Mouse (Mus musculus): Measurements from ENCODE around the gene Rd3.

The Rd3 gene

DNA sequence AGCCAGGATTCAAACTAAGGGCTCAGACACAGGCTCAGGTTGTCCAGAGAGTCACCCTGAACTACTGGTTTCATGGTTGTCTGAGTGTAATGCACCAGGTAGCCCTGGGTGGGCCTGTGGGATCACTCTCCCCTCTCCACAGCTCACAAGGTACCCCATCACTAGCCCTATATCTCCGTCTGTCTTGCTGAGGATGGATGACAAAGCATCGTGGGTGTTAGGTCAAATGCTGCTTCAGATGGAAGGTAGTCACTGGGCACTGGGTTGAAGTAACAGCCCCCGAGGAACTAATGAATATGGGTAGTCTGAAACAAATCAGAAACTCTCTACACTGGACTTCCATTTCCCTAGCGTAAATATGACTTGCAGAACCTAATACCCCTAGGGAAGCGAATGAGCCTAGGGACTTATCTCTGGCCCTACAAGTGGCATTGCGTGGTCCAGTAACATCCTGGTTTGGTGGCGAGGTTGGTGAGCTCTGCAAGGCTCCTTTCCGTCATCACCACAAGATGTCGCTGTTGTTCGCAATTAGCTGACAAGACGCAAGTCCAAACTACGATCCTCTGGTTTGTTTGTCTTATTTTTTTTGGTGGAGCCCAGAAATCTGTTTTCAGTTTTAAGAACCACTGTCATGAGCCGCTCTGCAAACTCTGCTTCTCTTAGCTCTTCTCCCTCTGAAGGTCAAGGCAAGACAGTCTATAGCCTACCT is 12.2 kb upstream of the Rd3 start:
- DNase-seq = peak; percentile 76

DNA sequence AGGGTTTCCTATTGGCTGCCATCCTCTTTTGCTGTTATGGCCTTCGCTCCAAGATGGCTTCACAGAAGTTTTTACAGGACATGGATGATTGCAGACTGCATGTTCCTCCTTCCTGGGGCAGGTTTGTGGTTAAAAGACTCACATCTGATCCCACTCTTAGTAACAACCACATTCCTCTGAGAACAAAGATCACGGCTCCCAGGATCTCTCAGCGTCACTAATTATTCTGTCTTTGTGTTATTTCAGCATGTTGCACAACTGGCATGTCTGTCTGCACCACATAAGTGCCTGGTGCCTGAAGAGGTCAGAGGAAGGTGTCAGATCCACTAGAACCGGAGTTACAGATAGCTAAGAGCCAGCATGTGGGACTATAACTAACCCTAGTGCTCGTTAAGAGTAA is 7.2 kb upstream of the Rd3 start:
- no peak for DNase-seq

- no peak for DNase-seq
Measured at GRCm38 (mm10) chr1:191974509-191975405, 2.4 kb upstream of the Rd3 start.

- DNase-seq = peak; percentile 46
Measured at GRCm38 (mm10) chr1:191981426-191982102, 4.4 kb downstream of the Rd3 start.

- no peak for DNase-seq
Measured at GRCm38 (mm10) chr1:191986674-191987480, 9.7 kb downstream of the Rd3 start.

GRCm38 (mm10) chr1:191987481-191987769 is 10.3 kb downstream of the Rd3 start:
- no peak for DNase-seq

DNA sequence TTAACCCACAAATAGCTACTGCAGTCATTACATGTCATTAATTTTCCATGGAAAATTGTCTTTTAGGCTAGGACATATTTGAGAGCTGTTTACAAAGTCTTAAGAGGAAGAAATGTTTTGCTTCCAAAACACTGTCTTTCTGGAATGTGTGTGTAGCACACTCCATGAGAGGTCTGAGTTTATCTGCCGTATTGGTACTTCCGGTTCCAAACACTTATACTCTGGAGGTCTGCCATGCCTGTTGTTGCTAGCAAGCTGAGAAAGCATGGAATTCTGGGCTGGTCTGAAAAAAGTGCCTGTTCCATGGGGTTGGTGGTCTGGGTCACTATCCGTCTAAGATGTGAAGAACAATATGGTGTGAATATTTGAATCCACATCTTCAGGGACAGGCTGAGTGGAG is 11.5 kb downstream of the Rd3 start:
- DNase-seq = no peak

GRCm38 (mm10) chr1:191989060-191989459 is 11.9 kb downstream of the Rd3 start:
- no peak for DNase-seq

- DNase-seq = peak; percentile 96
Measured at GRCm38 (mm10) chr1:191989994-191990393, 12.8 kb downstream of the Rd3 start.

- no peak for DNase-seq
Measured at GRCm38 (mm10) chr1:191992040-191992780, 15.0 kb downstream of the Rd3 start.

GRCm38 (mm10) chr1:191994476-191994875 is 17.3 kb downstream of the Rd3 start:
- DNase-seq = no peak

DNA sequence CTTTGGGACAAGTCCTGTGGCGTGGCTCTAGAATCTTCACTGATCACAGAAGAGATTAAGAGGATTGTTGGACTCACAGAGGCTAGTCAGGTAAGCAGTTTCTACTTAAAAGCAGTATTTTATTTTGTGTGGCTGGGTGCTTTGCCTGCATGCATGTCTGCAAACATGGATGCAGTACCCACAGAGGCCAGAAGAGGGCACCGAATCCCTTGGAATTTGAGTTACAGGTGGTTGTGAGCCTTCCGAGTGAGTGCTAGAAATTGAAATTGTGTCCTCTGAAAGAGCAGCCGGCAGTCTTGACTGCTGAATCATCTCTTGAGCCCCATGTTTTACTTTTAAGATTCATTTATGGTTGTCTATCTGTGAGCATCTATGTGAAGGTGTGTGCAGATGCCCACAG is 18.3 kb downstream of the Rd3 start:
- peak; percentile 74 for DNase-seq

DNA sequence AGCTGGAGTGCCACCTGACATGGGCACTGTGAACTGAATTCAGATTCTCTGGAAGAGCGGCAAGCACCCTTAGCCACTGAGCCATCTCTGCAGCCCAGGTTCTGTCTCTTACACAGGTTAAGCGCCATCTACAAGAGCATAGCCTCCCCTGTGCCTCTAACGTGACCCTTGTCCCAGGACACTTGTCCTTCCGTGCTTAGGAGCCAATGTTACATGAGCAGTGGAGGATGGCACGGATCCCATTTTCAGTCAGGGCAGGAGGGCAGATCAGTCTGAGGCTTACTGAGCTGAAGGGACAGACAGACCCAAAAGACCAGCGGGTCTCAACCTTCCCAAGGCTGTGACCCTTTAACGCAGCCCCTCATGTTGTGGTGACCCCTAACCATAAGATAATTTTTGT is 18.7 kb downstream of the Rd3 start:
- DNase-seq = no peak

- DNase-seq = no peak
Measured at GRCm38 (mm10) chr1:191996621-191997185, 19.5 kb downstream of the Rd3 start.

DNA sequence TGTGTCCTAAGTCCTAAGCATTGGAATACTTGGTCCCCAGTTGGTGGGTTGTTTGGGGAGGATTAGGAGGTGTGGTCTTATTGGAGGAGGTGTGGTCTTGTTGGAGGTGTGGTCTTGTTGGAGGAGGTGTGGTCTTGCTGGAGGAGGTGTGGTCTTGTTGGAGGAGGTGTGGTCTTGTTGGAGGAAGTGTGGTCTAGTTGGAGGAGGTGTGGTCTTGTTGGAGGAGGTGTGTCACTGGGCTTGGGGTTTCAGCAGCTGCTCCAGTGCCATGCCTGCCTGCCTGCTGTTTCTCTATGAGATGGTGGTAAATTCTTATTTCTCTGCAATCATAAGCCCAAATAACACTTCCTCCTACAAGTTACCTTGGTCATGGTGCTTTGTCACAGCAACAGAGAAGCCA is 21.9 kb downstream of the Rd3 start:
- no peak for DNase-seq
